Mouse (Mus musculus): ENCODE results near the gene Ppp2r5a. TPM values are rescaled to one million over a fixed set of nuclear protein-coding genes. Genes with fewer than 3 reads are reported as not detected.

Ppp2r5a gene
- polyA plus RNA-seq, 1 experiment from 2014 or later, result 24.8 TPM

- WGBS, result 82% methylated on average over 8 of the region's 8 CpGs
- ATAC-seq (replicated peaks; ENCODE audit: insufficient number of reproducible peaks, low FRiP score, low TSS enrichment, low read depth), result no peak
Observed at GRCm38 (mm10) chr1:191327258-191327657, 75.8 kb downstream of the Ppp2r5a start.

GRCm38 (mm10) chr1:191326233-191326882 is 76.7 kb downstream of the Ppp2r5a start:
- Histone ChIP-seq H3K4me3 (ENCODE audit: low read depth, low read length) (peak overlapping the region; percentile 88), H3K27me3 (ENCODE audit: control insufficient read depth, insufficient read depth, low read length) (no peaks in the 10 kb centered on the region), H3K27ac (replicated peaks; ENCODE audit: low read depth, low read length) (0 out of 2 replicates have a peak overlapping the region, but pooled peaks have one; percentile 41), H3K9ac (replicated peaks; ENCODE audit: low read length) (peak overlapping the region; percentile 86), H3K4me1 (ENCODE audit: control insufficient read depth, insufficient read depth, low read length) (no peaks in the 10 kb centered on the region), H3K9me3 (replicated peaks; ENCODE audit: control insufficient read depth, low read length) (no peaks in the 10 kb centered on the region), H3K36me3 (replicated peaks; ENCODE audit: control insufficient read depth, insufficient read depth, low read depth, low read length) (no peaks in the 10 kb centered on the region), H3K4me2 (ENCODE audit: low read depth, low read length) (peak overlapping the region; percentile 95)
- WGBS, result 2% methylated on average over 28 of the region's 35 CpGs
- ATAC-seq (replicated peaks; ENCODE audit: insufficient number of reproducible peaks, low FRiP score, low TSS enrichment, low read depth), result peak; percentile 58; the same call in 1 of the 2 replicates
- peak; percentile 49 for DNase-seq (ENCODE audit: low spot score)

More at GRCm38 (mm10) chr1:191327258-191327657, 75.8 kb downstream of the Ppp2r5a start:
- no peak overlapping the region for H3K4me3 ChIP-seq (ENCODE audit: low read depth, low read length)
- H3K9me3 ChIP-seq (replicated peaks; ENCODE audit: control insufficient read depth, low read length), result no peaks in the 10 kb centered on the region
- H3K4me1 ChIP-seq (ENCODE audit: control insufficient read depth, insufficient read depth, low read length), result no peaks in the 10 kb centered on the region
- H3K4me2 ChIP-seq (ENCODE audit: low read depth, low read length), result no peak overlapping the region
- H3K36me3 ChIP-seq (replicated peaks; ENCODE audit: control insufficient read depth, insufficient read depth, low read depth, low read length), result no peaks in the 10 kb centered on the region; the same call in 1 of the 2 replicates
- no peak overlapping the region for H3K27ac ChIP-seq (replicated peaks; ENCODE audit: low read depth, low read length)
- H3K27me3 ChIP-seq (ENCODE audit: control insufficient read depth, insufficient read depth, low read length), result no peaks in the 10 kb centered on the region
- no peak for DNase-seq (ENCODE audit: low spot score)
- H3K9ac ChIP-seq (replicated peaks; ENCODE audit: low read length), result no peak overlapping the region

GRCm38 (mm10) chr1:191325726-191326232 is 77.3 kb downstream of the Ppp2r5a start, which contains the start of gene Tmem206:
Gene Tmem206 (plus strand): TSS chr1:191325912.
- Histone ChIP-seq H3K9me3 (replicated peaks; ENCODE audit: control insufficient read depth, low read length) (no peaks in the 10 kb centered on the region), H3K9ac (replicated peaks; ENCODE audit: low read length) (peak within 1 kb of the TSS; percentile 86), H3K4me2 (ENCODE audit: low read depth, low read length) (peak within 1 kb of the TSS; percentile 95), H3K27me3 (ENCODE audit: control insufficient read depth, insufficient read depth, low read length) (no peaks in the 10 kb centered on the region), H3K27ac (replicated peaks; ENCODE audit: low read depth, low read length) (0 out of 2 replicates have a peak within 1 kb of the TSS, but pooled peaks have one; percentile 41), H3K36me3 (replicated peaks; ENCODE audit: control insufficient read depth, insufficient read depth, low read depth, low read length) (no peaks in the 10 kb centered on the region), H3K4me3 (ENCODE audit: low read depth, low read length) (peak within 1 kb of the TSS; percentile 88), H3K4me1 (ENCODE audit: control insufficient read depth, insufficient read depth, low read length) (no peaks in the 10 kb centered on the region)
- peak; percentile 92 for ATAC-seq (replicated peaks; ENCODE audit: insufficient number of reproducible peaks, low FRiP score, low TSS enrichment, low read depth)
- under 1% methylated on average over 41 of the region's 42 CpGs for WGBS
- peak; percentile 98 for DNase-seq (ENCODE audit: low spot score)

GRCm38 (mm10) chr1:191324733-191325590 is 78.1 kb downstream of the Ppp2r5a start:
- Histone ChIP-seq H3K4me2 (ENCODE audit: low read depth, low read length) (no peak overlapping the region), H3K4me1 (ENCODE audit: control insufficient read depth, insufficient read depth, low read length) (no peaks in the 10 kb centered on the region), H3K27ac (replicated peaks; ENCODE audit: low read depth, low read length) (no peak overlapping the region), H3K9me3 (replicated peaks; ENCODE audit: control insufficient read depth, low read length) (no peaks in the 10 kb centered on the region), H3K4me3 (ENCODE audit: low read depth, low read length) (no peak overlapping the region), H3K27me3 (ENCODE audit: control insufficient read depth, insufficient read depth, low read length) (no peaks in the 10 kb centered on the region), H3K9ac (replicated peaks; ENCODE audit: low read length) (peak overlapping the region; percentile 47), H3K36me3 (replicated peaks; ENCODE audit: control insufficient read depth, insufficient read depth, low read depth, low read length) (no peaks in the 10 kb centered on the region)
- ATAC-seq (replicated peaks; ENCODE audit: insufficient number of reproducible peaks, low FRiP score, low TSS enrichment, low read depth), result no peak; the same call in 1 of the 2 replicates
- WGBS, result 85% methylated on average over 7 of the region's 7 CpGs
- no peak for DNase-seq (ENCODE audit: low spot score)

GRCm38 (mm10) chr1:191323381-191323780 is 79.7 kb downstream of the Ppp2r5a start:
- Histone ChIP-seq H3K36me3 (replicated peaks; ENCODE audit: control insufficient read depth, insufficient read depth, low read depth, low read length) (no peaks in the 10 kb centered on the region), H3K4me3 (ENCODE audit: low read depth, low read length) (no peak overlapping the region), H3K27me3 (ENCODE audit: control insufficient read depth, insufficient read depth, low read length) (no peaks in the 10 kb centered on the region), H3K27ac (replicated peaks; ENCODE audit: low read depth, low read length) (no peak overlapping the region), H3K9ac (replicated peaks; ENCODE audit: low read length) (no peak overlapping the region), H3K9me3 (replicated peaks; ENCODE audit: control insufficient read depth, low read length) (no peaks in the 10 kb centered on the region), H3K4me1 (ENCODE audit: control insufficient read depth, insufficient read depth, low read length) (no peaks in the 10 kb centered on the region), H3K4me2 (ENCODE audit: low read depth, low read length) (no peak overlapping the region)
- 85% methylated on average over 3 of the region's 3 CpGs for WGBS
- no peak for DNase-seq (ENCODE audit: low spot score)
- ATAC-seq (replicated peaks; ENCODE audit: insufficient number of reproducible peaks, low FRiP score, low TSS enrichment, low read depth), result no peak

- Histone ChIP-seq H3K9me3 (replicated peaks; ENCODE audit: control insufficient read depth, low read length) (no peaks in the 10 kb centered on the region), H3K27me3 (ENCODE audit: control insufficient read depth, insufficient read depth, low read length) (no peaks in the 10 kb centered on the region), H3K27ac (replicated peaks; ENCODE audit: low read depth, low read length) (no peak overlapping the region), H3K4me3 (ENCODE audit: low read depth, low read length) (no peak overlapping the region), H3K4me1 (ENCODE audit: control insufficient read depth, insufficient read depth, low read length) (no peaks in the 10 kb centered on the region; the same call in 1 of the 2 replicates), H3K36me3 (replicated peaks; ENCODE audit: control insufficient read depth, insufficient read depth, low read depth, low read length) (no peaks in the 10 kb centered on the region), H3K9ac (replicated peaks; ENCODE audit: low read length) (no peak overlapping the region), H3K4me2 (ENCODE audit: low read depth, low read length) (no peak overlapping the region)
- DNase-seq (ENCODE audit: low spot score) (no peak), ATAC-seq (replicated peaks; ENCODE audit: insufficient number of reproducible peaks, low FRiP score, low TSS enrichment, low read depth) (no peak)
- 73% methylated on average over 4 of the region's 5 CpGs for WGBS
Observed at GRCm38 (mm10) chr1:191318686-191319085, 84.4 kb downstream of the Ppp2r5a start.

GRCm38 (mm10) chr1:191317591-191318196 is 85.4 kb downstream of the Ppp2r5a start, which contains the start of gene Nenf:
Gene Nenf (minus strand): TSS chr1:191318194.
- Histone ChIP-seq H3K4me1 (ENCODE audit: control insufficient read depth, insufficient read depth, low read length) (no peaks in the 10 kb centered on the region; the same call in 1 of the 2 replicates), H3K4me2 (ENCODE audit: low read depth, low read length) (peak within 1 kb of the TSS; percentile 86), H3K27me3 (ENCODE audit: control insufficient read depth, insufficient read depth, low read length) (no peaks in the 10 kb centered on the region), H3K36me3 (replicated peaks; ENCODE audit: control insufficient read depth, insufficient read depth, low read depth, low read length) (no peaks in the 10 kb centered on the region), H3K27ac (replicated peaks; ENCODE audit: low read depth, low read length) (no peak within 1 kb of the TSS; the same call in 1 of the 2 replicates), H3K9me3 (replicated peaks; ENCODE audit: control insufficient read depth, low read length) (no peaks in the 10 kb centered on the region), H3K4me3 (ENCODE audit: low read depth, low read length) (peak within 1 kb of the TSS; percentile 71), H3K9ac (replicated peaks; ENCODE audit: low read length) (peak within 1 kb of the TSS; percentile 96)
- peak; percentile 93 for ATAC-seq (replicated peaks; ENCODE audit: insufficient number of reproducible peaks, low FRiP score, low TSS enrichment, low read depth)
- 1% methylated on average over 54 of the region's 54 CpGs for WGBS
- DNase-seq (ENCODE audit: low spot score), result peak; percentile 76

All from embryonic facial prominence, embryonic 11.5 days (tissue).